Mouse (Mus musculus) stomach, postnatal 0 days (tissue): ENCODE results near the gene Ifitm7. TPM values are rescaled to one million over a fixed set of nuclear protein-coding genes. Genes with fewer than 3 reads are reported as not detected.

Experiments
- ATAC-seq: fragments of 200-750 bp; cut with Nextera tagmentation; 2 replicates; pipeline ENCODE4 v1.8.0; 2017; ENCODE audit not compliant: low FRiP score, low TSS enrichment
- DNase-seq: peaks from one replicate; pipeline ENCODE4 v3.0.0-alpha.2; 2016; ENCODE audit warnings: low spot score
- H3K27ac ChIP-seq: fragments of 300-500 bp; sonication (generic); replicated peaks from 2 replicates; pipeline ENCODE4 v1.5.1; 2014; ENCODE audit warnings: mild to moderate bottlenecking, control low read depth
- H3K27me3 ChIP-seq: fragments of 300-500 bp; sonication (generic); 2 replicates; pipeline ENCODE4 v1.6.1; 2014; ENCODE audit warnings: low read length; ENCODE audit not compliant: control insufficient read depth, insufficient read depth
- H3K36me3 ChIP-seq: fragments of 300-500 bp; sonication (generic); 2 replicates; pipeline ENCODE4 v1.6.1; 2014; ENCODE audit warnings: low read length, mixed read lengths; ENCODE audit not compliant: control insufficient read depth, insufficient read depth
- H3K4me1 ChIP-seq: fragments of 300-500 bp; sonication (generic); replicated peaks from 2 replicates; pipeline ENCODE4 v1.6.1; 2014; ENCODE audit warnings: antibody characterized with exemption; ENCODE audit not compliant: control insufficient read depth, insufficient read depth
- H3K4me2 ChIP-seq: fragments of 300-500 bp; sonication (generic); replicated peaks from 2 replicates; pipeline ENCODE4 v1.6.1; 2014; ENCODE audit warnings: low read depth, mild to moderate bottlenecking, control low read depth, moderate library complexity
- H3K4me3 ChIP-seq: fragments of 300-500 bp; sonication (generic); 2 replicates; pipeline ENCODE4 v1.5.1; 2014; ENCODE audit warnings: low read depth, low read length, control low read depth
- H3K9ac ChIP-seq: fragments of 300-500 bp; sonication (generic); 2 replicates; pipeline ENCODE4 v1.6.1; 2014; ENCODE audit warnings: mild to moderate bottlenecking, low read length, control low read depth, mixed read lengths
- H3K9me3 ChIP-seq: fragments of 300-500 bp; sonication (generic); 2 replicates; pipeline ENCODE4 v1.6.1; 2016; ENCODE audit warnings: low read length; ENCODE audit not compliant: control insufficient read depth
- CTCF ChIP-seq: IDR thresholded peaks from 2 replicates; pipeline ENCODE4 v1.5.1; 2016; ENCODE audit warnings: antibody characterized with exemption, low read depth, mild to moderate bottlenecking, moderate library complexity
- EP300 ChIP-seq: optimal IDR thresholded peaks from 2 replicates; pipeline ENCODE3; 2016; ENCODE audit warnings: antibody characterized with exemption
- WGBS: fragments of 180-500 bp; shearing (Covaris S2); extraction: QIAGEN DNeasy Blood & Tissue Kit; methylation state at CpG from one replicate; pipeline ENCODE4 v1.1.7; 2014; 5-methylcytosine and 5-hydroxymethylcytosine counted together
- polyA plus RNA-seq: library from polyadenylated mRNA; unstranded; fragments of >200 nt; fragmentation: Nextera tagmentation; extraction: Ambion mirVana; gene quantifications from 2 replicates; pipeline ENCODE4 v1.2.1, GENCODE M21; 2015

Gene Ifitm7
- polyA plus RNA-seq, 1 experiment from 2014 or later = not detected

GRCm38 (mm10) chr16:14025091-14025990, 38.7 kb upstream of the Ifitm7 start:
- H3K27ac ChIP-seq = no peak overlapping the region
- no peaks in the 10 kb centered on the region for H3K27me3 ChIP-seq
- no peaks in the 10 kb centered on the region for H3K9me3 ChIP-seq
- H3K36me3 ChIP-seq = no peaks in the 10 kb centered on the region
- H3K4me3 ChIP-seq = no peak overlapping the region
- no peak for ATAC-seq
- no peak for DNase-seq
- no peaks in the 10 kb centered on the region for H3K4me1 ChIP-seq
- TF ChIP-seq CTCF (no peak), EP300 (no peak)
- no peak overlapping the region for H3K9ac ChIP-seq
- WGBS = 62% methylated on average over 2 of the region's 2 CpGs
- H3K4me2 ChIP-seq = no peak overlapping the region

DNA sequence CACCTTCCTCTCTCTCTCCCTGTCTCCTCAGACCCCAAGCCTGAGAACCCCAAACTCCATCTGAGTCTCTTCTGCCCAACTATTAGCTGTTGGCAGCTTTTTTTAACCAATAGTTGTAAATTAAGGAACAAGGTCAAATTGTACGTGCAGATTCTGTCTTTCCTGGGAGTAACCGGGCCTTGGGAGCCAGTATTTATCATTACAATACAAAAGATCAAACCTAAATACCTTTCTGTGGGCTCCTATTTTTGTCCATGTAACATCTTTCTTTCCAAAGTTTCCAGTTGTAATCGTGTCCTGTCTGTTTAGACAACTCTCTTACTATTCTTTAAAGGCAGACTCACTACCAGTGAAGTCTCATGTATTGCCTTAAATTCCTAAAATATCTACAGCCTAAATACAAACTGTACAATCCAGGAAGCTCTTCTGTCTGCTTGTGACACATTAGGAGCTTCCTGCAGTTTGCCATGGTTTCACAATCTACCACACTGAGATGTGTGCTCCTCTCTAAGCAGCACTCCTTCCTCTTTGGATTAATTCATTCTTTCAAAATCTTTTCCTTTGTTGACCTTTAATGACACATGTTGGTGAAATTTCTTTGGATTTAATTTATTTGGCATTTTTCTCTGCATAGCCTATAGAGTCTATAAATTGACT, 34.6 kb upstream of the Ifitm7 start:
- TF ChIP-seq EP300 (no peak), CTCF (no peak)
- DNase-seq (no peak), ATAC-seq (no peak)
- Histone ChIP-seq H3K9me3 (no peaks in the 10 kb centered on the region), H3K9ac (no peak overlapping the region), H3K36me3 (no peaks in the 10 kb centered on the region), H3K4me2 (no peak overlapping the region), H3K27ac (no peak overlapping the region), H3K27me3 (no peaks in the 10 kb centered on the region), H3K4me3 (no peak overlapping the region), H3K4me1 (no peaks in the 10 kb centered on the region)
- WGBS = 67% methylated on average over 3 of the region's 3 CpGs

DNA sequence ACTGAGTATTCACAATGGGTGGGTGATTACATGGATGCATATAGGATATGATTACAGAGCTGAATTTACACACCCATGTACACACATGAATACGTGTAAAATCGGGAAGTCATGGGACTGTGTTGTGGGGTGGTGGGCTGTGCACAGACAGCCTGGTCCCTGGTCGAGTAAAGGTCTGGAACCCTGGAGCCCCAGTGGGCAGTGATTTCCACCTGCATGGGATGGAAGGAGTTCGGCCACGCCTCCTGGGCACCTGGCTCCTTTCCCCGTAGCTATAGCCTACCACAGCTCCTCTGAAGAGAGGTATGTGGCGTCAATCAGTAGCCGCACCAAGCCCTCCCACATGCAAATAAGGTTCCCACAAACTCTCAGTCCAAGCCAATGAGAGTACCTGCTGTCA, 30.6 kb upstream of the Ifitm7 start:
- Histone ChIP-seq H3K27ac (no peak overlapping the region), H3K4me3 (no peak overlapping the region), H3K9ac (no peak overlapping the region), H3K27me3 (no peaks in the 10 kb centered on the region), H3K36me3 (no peaks in the 10 kb centered on the region), H3K9me3 (no peaks in the 10 kb centered on the region), H3K4me1 (no peaks in the 10 kb centered on the region), H3K4me2 (no peak overlapping the region)
- ATAC-seq (no peak), DNase-seq (no peak)
- no peak for TF ChIP-seq EP300
- no peak for TF ChIP-seq CTCF
- WGBS = 79% methylated on average over 8 of the region's 8 CpGs

DNA sequence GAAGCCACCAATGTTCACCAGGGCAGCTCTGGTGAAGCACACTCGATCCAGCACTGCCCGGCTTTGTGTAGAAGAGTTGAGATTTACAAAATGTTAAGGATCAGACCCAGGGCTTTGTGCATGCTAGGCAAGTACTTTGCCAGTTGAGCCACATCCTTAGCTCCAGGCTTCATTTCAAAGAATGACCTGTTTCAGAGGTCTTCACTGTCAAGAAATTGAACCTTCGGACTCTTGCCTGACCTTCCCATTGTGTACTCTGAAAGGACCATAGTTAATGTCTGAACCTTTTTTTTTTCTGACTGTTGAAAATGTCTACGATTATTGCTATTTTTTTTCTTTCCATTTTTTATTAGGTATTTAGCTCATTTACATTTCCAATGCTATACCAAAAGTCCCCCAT, 23.3 kb upstream of the Ifitm7 start:
- H3K9ac ChIP-seq = no peak overlapping the region
- H3K9me3 ChIP-seq = no peaks in the 10 kb centered on the region
- no peaks in the 10 kb centered on the region for H3K4me1 ChIP-seq
- H3K36me3 ChIP-seq = no peaks in the 10 kb centered on the region
- 95% methylated on average over 4 of the region's 4 CpGs for WGBS
- H3K27me3 ChIP-seq = no peaks in the 10 kb centered on the region
- ATAC-seq = no peak
- TF ChIP-seq EP300 = no peak
- no peak for TF ChIP-seq CTCF
- H3K4me3 ChIP-seq = no peak overlapping the region
- DNase-seq = no peak
- no peak overlapping the region for H3K27ac ChIP-seq
- no peak overlapping the region for H3K4me2 ChIP-seq

GRCm38 (mm10) chr16:14008708-14009107, 22.0 kb upstream of the Ifitm7 start:
- no peak overlapping the region for H3K9ac ChIP-seq
- TF ChIP-seq EP300 (no peak), CTCF (no peak)
- DNase-seq (no peak), ATAC-seq (no peak)
- H3K9me3 ChIP-seq = no peaks in the 10 kb centered on the region
- H3K4me2 ChIP-seq = no peak overlapping the region
- no peak overlapping the region for H3K27ac ChIP-seq
- no peaks in the 10 kb centered on the region for H3K27me3 ChIP-seq
- H3K36me3 ChIP-seq = no peaks in the 10 kb centered on the region
- no peaks in the 10 kb centered on the region for H3K4me1 ChIP-seq
- no peak overlapping the region for H3K4me3 ChIP-seq

- no peaks in the 10 kb centered on the region for H3K4me1 ChIP-seq
- DNase-seq (no peak), ATAC-seq (no peak)
- TF ChIP-seq CTCF (no peak), EP300 (no peak)
- no peak overlapping the region for H3K4me3 ChIP-seq
- no peaks in the 10 kb centered on the region for H3K9me3 ChIP-seq
- H3K36me3 ChIP-seq = no peaks in the 10 kb centered on the region
- no peak overlapping the region for H3K27ac ChIP-seq
- H3K9ac ChIP-seq = no peak overlapping the region
- no peak overlapping the region for H3K4me2 ChIP-seq
- H3K27me3 ChIP-seq = no peaks in the 10 kb centered on the region
- WGBS = 70% methylated on average over 2 of the region's 2 CpGs
Observed at GRCm38 (mm10) chr16:14008081-14008480, 21.4 kb upstream of the Ifitm7 start.
